Mouse (Mus musculus) erythroblast, embryonic 14.5 days (primary cell): ENCODE results near the gene Mobp. TPM values are rescaled to one million over a fixed set of nuclear protein-coding genes. Genes with fewer than 3 reads are reported as not detected.

Experiments used
- H3K27me3 ChIP-seq: 2 replicates; pipeline ENCODE4 v1.6.1; 2012; ENCODE audit warnings: inconsistent platforms; ENCODE audit not compliant: control insufficient read depth
- H3K36me3 ChIP-seq: 2 replicates; pipeline ENCODE4 v1.6.1; 2012; ENCODE audit warnings: mild to moderate bottlenecking, inconsistent platforms; ENCODE audit not compliant: control insufficient read depth
- H3K4me1 ChIP-seq: 2 replicates; pipeline ENCODE4 v1.6.1; 2012; ENCODE audit warnings: inconsistent platforms; ENCODE audit not compliant: control insufficient read depth
- H3K4me3 ChIP-seq: replicated peaks from 2 replicates; pipeline ENCODE3; 2012; ENCODE audit warnings: moderate library complexity, mild to moderate bottlenecking, inconsistent platforms
- H3K9me3 ChIP-seq: 2 replicates; pipeline ENCODE4 v1.6.1; 2012; ENCODE audit warnings: low read length, inconsistent platforms, mixed read lengths; ENCODE audit not compliant: control insufficient read depth
- GATA1 ChIP-seq: IDR thresholded peaks from 2 replicates; pipeline ENCODE4 v1.6.1; 2012; ENCODE audit warnings: low read length, inconsistent platforms, mixed read lengths
- TAL1 ChIP-seq: IDR thresholded peaks from 3 replicates; pipeline ENCODE4 v1.6.1; 2012; ENCODE audit warnings: low read length, inconsistent platforms, mixed read lengths
- polyA plus RNA-seq: library from polyadenylated mRNA; stranded (reverse); fragments of >175 nt; gene quantifications from 2 replicates; pipeline ENCODE4 v1.2.3, GENCODE M21; 2012

The Mobp gene
- polyA plus RNA-seq, 1 experiment = not detected

DNA sequence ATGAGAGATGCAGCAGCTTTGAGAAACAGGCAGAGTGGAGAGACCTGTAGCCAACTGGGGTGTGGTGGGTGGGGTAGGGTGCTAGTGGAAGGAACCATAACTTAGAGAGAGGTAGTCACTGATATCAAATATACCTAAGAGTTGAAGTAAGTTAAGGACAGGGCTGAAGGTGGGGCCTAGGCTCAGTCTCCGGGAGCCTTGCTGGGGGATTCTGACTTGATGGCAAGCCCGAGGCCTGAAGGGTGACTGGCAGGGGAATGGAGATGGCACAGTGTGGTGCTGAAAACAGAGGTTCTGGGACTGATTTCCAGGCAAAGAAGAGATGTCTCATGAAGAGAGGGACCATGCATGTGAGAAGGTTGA is 34.7 kb upstream of the Mobp start:
- no peaks in the 10 kb centered on the region for H3K27me3 ChIP-seq
- TF ChIP-seq GATA1 = no peak
- no peak for TF ChIP-seq TAL1
- peak overlapping the region; percentile 66 for H3K4me3 ChIP-seq
- peaks cover 90% of the 10 kb centered on the region for H3K4me1 ChIP-seq
- H3K9me3 ChIP-seq = no peaks in the 10 kb centered on the region
- H3K36me3 ChIP-seq = peaks cover 69% of the 10 kb centered on the region

DNA sequence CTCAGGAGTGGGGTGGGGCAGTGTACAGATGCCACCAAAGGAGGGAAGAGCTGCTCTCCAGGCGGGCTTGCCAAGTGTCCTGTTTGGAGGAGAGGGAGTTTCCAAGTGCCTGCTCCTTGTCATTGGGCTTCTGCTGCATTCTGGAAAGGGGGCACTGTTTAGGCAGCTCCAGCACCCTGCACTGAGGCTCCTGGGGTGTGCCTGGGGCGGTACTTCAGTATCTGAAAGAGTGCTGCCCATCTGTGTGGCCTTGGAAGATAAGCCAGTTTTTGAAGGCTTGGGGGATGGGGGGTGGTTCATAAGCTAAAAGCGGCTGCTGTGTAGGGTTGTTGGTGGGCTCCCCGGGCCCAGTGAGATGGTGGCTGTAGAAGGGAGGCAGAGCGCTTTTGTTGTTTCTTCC is 33.9 kb upstream of the Mobp start:
- Histone ChIP-seq H3K4me3 (peak overlapping the region; percentile 66), H3K4me1 (peaks cover 94% of the 10 kb centered on the region), H3K36me3 (peaks cover 77% of the 10 kb centered on the region), H3K27me3 (no peaks in the 10 kb centered on the region), H3K9me3 (no peaks in the 10 kb centered on the region)
- TF ChIP-seq TAL1 (peak; percentile 87), GATA1 (peak; percentile 95)

- Histone ChIP-seq H3K4me1 (peaks cover 96% of the 10 kb centered on the region), H3K9me3 (no peaks in the 10 kb centered on the region), H3K36me3 (peaks cover 83% of the 10 kb centered on the region), H3K27me3 (no peaks in the 10 kb centered on the region), H3K4me3 (peak overlapping the region; percentile 66)
- TF ChIP-seq TAL1 = no peak
- peak; percentile 39; the same call in 1 of the 2 replicates for TF ChIP-seq GATA1
Measured at GRCm38 (mm10) chr9:120116184-120116624, 33.3 kb upstream of the Mobp start.

- Histone ChIP-seq H3K4me3 (peak overlapping the region; percentile 66), H3K36me3 (peaks cover 94% of the 10 kb centered on the region), H3K27me3 (no peaks in the 10 kb centered on the region), H3K9me3 (no peaks in the 10 kb centered on the region), H3K4me1 (peaks cover 91% of the 10 kb centered on the region)
- no peak for TF ChIP-seq TAL1
- TF ChIP-seq GATA1 = no peak
Measured at GRCm38 (mm10) chr9:120118212-120118611, 31.3 kb upstream of the Mobp start.

DNA sequence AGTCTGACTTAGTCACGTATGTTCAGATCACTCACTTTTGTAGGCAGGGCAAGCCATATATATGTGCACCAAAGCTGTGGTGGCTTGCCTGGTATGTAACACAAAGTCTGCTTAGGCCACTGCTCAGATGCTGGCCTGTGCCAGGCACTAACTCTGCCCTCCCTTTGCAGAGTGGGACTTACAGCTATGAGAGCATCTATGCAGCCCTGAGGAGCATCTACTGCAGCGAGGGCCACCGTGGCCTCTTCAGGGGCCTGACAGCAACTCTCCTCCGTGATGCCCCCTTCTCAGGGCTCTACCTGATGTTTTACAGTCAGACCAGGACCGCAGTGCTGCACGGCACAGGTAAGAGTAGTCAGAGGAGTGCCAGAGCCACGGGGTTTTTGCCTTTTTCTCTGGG is 29.0 kb upstream of the Mobp start:
- no peaks in the 10 kb centered on the region for H3K27me3 ChIP-seq
- TF ChIP-seq TAL1 = no peak
- TF ChIP-seq GATA1 = no peak
- H3K4me3 ChIP-seq = peak overlapping the region; percentile 7
- H3K9me3 ChIP-seq = no peaks in the 10 kb centered on the region
- H3K4me1 ChIP-seq = peaks cover 78% of the 10 kb centered on the region
- peaks cover 93% of the 10 kb centered on the region for H3K36me3 ChIP-seq

DNA sequence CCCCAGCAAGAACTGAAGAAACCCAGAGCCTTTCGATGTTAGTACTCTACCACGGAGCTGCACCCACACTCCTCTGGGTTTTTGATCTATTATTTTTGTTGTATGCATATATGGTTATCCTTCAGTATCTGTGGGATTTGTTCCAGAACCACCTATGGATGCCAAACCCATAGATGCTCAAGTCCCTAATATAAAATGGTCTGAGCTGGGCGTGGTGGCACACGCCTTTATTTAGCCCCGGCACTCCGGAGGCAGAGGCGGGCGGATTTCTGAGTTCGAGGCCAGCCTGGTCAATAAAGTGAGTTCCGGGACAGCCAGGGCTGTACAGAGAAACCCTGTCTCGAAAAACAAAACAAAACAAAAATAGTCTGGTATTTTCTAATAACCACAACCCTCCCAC is 22.6 kb upstream of the Mobp start:
- Histone ChIP-seq H3K27me3 (no peaks in the 10 kb centered on the region), H3K4me3 (peak overlapping the region; percentile 97), H3K36me3 (peaks cover 85% of the 10 kb centered on the region), H3K4me1 (peaks cover 64% of the 10 kb centered on the region), H3K9me3 (no peaks in the 10 kb centered on the region)
- TF ChIP-seq TAL1 = no peak
- TF ChIP-seq GATA1 = no peak

DNA sequence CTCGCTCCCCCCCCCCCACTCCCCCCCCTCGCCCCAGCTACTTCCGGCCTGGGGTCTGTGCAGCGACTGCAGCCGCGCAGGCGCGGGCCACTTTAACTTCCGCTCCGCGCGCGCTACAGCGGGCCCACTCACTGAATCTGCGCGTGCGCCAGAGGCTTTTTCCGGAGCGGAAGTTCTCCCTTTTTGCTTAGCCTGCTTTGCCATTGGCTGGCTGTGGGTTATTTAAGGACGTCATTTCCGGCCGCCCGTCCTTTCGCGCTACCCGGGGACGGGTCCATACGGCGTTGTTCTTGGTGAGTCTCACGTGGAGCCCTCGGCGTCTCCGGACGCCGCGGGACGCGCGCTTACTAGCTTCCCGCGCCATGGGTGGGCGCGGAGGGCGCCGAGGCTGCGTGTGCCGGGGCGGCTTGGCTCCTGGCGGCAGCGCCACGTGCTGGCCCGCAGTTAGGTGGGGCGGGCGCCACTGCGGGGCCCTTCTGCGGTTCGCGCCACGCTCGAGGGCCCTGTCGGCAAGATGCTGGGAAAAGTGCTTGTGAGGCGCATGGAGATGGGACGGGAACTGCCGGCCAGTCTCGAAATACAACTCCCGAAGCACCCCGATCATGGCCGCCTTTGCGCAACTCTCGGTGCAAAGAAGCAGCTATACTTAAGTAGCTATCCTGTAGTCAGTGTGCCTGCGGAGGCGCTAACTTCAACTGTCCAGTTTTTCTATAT is 21.8 kb upstream of the Mobp start, which contains the start of gene Rpsa:
Gene Rpsa, plus strand, starts transcription at position 152 of the 714 bp plus-strand sequence.
- H3K36me3 ChIP-seq = peaks cover 85% of the 10 kb centered on the region
- no peaks in the 10 kb centered on the region for H3K27me3 ChIP-seq
- peak within 1 kb of the TSS; percentile 97 for H3K4me3 ChIP-seq
- TF ChIP-seq TAL1 (no peak), GATA1 (no peak)
- H3K9me3 ChIP-seq = no peaks in the 10 kb centered on the region
- peaks cover 59% of the 10 kb centered on the region for H3K4me1 ChIP-seq

GRCm38 (mm10) chr9:120129276-120129675 is 20.2 kb upstream of the Mobp start:
- Histone ChIP-seq H3K36me3 (peaks cover 81% of the 10 kb centered on the region), H3K9me3 (no peaks in the 10 kb centered on the region), H3K27me3 (no peaks in the 10 kb centered on the region), H3K4me3 (peak overlapping the region; percentile 97), H3K4me1 (peaks cover 52% of the 10 kb centered on the region)
- TF ChIP-seq TAL1 (no peak), GATA1 (no peak)

DNA sequence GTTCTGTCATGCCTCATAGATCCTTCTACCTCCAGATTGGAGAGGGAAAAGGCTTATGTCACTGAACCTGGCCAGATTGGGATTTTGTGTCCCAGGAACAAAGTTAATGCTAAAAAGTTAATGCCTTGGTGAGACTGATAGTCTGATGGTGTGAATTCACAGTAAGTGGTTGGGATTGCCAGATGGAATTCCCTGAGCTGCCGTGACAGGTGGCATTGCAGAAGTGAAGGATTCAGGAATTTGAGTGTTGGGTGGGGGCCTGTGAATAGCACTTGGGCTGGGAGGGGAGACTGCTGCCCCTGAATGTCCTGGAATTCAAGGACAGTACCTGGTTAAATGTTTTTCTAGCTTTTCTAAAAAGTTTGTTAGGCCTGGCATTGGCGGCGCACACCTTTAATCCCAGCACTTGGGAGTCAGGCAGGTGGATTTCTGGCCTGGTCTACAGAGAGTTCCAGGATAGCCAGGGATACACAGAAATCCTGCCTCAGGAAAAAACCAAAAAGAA is 17.7 kb upstream of the Mobp start:
- Histone ChIP-seq H3K27me3 (no peaks in the 10 kb centered on the region), H3K9me3 (no peaks in the 10 kb centered on the region), H3K36me3 (peaks cover 67% of the 10 kb centered on the region), H3K4me3 (no peak overlapping the region), H3K4me1 (peaks cover 37% of the 10 kb centered on the region)
- no peak for TF ChIP-seq GATA1
